Mouse (Mus musculus) spleen, postnatal 10 days (tissue): ENCODE data around the gene Ctnna2.

ENCODE experiments used
- DNase-seq, 2 experiments: peaks; one replicate each; pipeline ENCODE4 v3.0.0; 2021 to 2022; ENCODE audit warnings: low spot score in 2 of 2

The Ctnna2 gene

DNA sequence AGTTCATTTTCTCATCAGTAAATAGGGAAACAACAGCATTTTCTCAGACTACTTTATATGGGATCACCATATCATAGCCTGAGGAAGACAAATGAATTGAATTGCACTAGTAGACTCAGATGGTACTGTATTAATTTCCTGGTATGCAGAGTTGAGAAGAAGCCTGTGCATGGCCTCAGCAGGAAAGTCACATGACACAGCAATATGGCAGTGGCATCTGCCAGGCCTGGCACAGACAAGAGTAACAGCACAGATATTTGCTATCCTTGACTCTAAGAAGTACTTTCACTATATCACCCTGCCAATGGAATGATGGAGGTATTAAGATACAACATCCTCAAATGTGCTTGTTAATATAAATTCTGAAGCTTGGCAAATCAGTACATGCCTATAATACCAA is 553.8 kb downstream of the Ctnna2 start:
- no peak for DNase-seq

DNA sequence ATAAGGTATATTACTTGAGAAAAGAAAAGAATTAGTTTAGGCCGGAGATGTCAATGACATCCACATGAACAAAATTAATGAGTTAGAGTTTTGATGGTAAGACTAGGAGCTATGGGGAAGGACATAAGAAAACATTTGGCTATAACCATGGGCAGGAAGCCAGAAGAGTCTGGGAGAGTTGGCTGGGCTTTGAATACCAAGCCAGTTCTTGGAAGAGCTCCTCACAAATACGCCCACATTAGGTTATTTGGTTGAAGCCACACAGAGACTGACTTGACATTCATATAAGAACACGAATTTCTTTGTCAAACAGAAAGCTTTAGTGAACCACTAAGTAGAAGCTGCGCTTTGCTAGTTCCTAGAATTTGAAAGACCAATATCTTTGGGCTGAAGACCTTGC is 554.7 kb downstream of the Ctnna2 start:
- no peak for DNase-seq

GRCm38 (mm10) chr6:77421564-77422139 is 557.8 kb downstream of the Ctnna2 start:
- DNase-seq = no peak

- DNase-seq = no peak
These were observed 562.5 kb downstream of the Ctnna2 start for GRCm38 (mm10) chr6:77416999-77417398.

DNA sequence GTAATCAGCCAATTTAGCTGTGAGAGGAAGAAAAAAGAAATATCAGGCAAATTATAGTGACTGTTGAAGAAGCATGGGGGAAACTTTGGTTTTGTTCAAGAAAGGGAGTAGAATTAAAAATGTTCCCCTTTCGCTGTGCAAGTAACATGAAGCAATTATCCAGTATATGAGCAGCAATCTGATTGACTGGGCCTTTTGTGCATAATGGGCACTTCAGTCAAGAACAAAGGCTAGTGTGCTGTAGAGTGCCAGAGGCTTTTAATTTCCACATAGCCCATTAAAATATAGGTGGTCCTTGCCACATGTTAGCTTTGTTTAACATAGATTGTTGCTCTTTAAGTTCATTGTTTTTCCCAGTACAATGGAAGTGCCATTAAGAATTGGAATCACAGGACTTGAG is 566.0 kb downstream of the Ctnna2 start:
- DNase-seq = no peak

DNA sequence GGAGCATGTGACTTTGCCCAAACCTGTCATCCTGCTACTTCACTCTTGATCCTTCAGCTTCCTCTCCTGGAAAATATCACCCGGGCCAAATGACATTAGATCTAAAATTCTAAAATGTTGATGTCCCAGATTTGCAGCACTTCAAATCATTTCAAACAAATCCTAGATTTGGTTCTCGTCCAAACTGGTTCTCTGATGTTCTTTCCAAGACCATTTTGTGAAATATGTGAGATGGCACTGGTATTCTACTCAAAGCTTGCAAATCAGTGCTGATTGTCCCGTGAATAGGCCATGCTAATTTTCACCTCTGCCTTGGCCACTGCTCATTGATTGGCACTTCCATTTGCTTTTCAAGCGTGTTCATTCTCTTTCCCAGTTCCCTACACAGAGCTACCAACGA is 571.0 kb downstream of the Ctnna2 start:
- DNase-seq = no peak

DNA sequence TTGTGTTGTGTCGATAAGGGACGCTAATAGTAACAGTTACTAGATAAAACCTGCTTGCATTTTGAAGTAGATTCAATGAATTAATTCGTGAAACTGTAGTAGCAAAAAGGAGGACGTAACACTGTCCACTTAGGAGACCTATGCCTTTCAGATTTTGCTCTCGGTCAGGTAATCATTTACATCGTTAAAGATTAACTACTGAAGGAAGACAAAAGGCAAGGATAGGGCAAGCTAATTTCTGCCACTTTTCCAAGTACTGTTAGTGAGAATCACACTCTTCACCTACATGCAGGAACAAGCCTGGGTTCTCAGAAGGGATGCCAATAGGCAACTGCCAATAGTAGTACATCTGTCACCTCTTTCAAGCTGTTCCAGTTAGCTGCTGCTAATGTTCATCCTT is 578.7 kb downstream of the Ctnna2 start:
- no peak for DNase-seq

DNA sequence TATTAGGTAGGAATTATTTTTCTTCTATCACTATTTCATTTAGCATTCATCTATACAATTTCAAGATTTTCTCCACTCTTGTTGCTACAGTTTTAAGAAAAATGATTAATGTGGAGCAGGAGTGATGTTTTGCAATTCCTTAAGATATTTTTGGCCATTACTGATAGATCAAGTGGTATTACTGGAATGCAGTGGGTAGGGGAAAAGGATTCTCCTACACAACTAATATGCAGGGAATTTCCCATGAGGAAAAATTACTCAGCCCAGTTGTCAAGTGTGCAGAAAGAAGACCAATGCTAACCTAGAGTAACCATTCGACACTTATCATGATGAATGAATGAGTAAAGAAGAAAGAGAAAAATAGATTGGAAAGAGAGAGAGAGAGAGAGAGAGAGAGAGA is 587.8 kb downstream of the Ctnna2 start:
- DNase-seq = no peak

DNA sequence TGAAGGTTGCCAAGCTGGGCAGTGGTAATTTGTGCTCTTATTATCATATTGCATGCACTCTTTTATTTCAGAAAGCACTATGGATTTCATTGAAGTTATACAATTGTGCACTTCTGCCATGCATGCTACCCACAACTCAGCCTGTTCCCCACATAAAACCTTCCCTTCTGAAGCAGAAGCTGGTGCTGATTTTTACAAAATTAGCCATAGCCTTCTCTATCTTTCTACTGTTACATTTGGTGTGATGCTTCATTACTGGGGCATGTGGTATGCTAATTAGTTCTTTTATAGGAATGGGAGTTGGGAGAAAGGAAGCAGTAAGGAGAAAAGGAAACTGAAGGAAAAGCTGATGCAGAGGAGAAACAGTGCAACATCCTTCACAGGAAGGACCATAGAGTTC is 598.2 kb downstream of the Ctnna2 start:
- no peak for DNase-seq

- DNase-seq = no peak
These were observed 606.4 kb downstream of the Ctnna2 start for GRCm38 (mm10) chr6:77373132-77373531.

- DNase-seq = no peak
These were observed 608.4 kb downstream of the Ctnna2 start for GRCm38 (mm10) chr6:77371147-77371546.

- DNase-seq = no peak
These were observed 621.0 kb downstream of the Ctnna2 start for GRCm38 (mm10) chr6:77358471-77358837.

GRCm38 (mm10) chr6:77357748-77358470 is 621.6 kb downstream of the Ctnna2 start:
- DNase-seq = no peak

DNA sequence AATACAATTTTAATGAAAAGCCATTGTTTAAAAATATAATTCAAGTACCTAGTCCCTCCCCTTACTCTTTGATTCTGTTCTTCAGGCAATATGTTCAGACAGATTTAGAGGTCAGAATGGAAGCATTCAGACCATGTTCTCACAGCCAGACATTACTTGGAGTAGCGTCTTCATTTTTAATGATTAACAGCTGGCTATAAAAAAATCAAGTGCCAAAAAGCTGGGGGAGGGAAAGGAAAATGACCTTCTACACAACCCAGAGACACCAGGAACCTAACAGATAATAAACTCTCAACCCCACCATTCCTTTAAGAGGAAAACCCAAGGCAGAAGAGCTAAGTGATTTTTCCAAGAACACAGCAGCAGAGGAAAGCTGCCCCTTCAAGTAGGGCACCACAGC is 624.7 kb downstream of the Ctnna2 start:
- no peak for DNase-seq

GRCm38 (mm10) chr6:77343781-77344180 is 635.7 kb downstream of the Ctnna2 start:
- no peak for DNase-seq

DNA sequence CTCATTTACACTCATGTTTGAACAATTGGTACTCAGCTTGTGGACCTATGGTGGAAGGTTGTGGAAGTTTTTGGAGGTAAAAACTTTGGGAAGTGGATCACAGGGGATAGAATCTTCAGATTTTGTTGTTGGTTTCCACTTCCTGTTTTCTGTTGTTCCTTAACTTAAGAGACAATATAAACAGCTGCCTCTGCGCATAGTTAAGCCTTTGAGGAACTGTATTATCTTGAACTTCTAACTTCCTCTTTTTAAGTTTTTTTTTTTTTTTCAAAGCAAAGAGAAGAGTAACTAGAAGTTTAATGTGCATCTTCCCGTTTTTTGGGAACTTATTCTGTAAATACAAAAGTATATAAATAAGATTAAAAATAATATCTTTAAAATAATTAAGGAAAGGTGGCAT is 644.0 kb downstream of the Ctnna2 start:
- no peak for DNase-seq

- no peak for DNase-seq
These were observed 654.8 kb downstream of the Ctnna2 start for GRCm38 (mm10) chr6:77324748-77325147.

GRCm38 (mm10) chr6:77324327-77324726 is 655.2 kb downstream of the Ctnna2 start:
- DNase-seq = no peak

GRCm38 (mm10) chr6:77306796-77307195 is 672.7 kb downstream of the Ctnna2 start:
- no peak for DNase-seq

GRCm38 (mm10) chr6:77301305-77301704 is 678.2 kb downstream of the Ctnna2 start:
- no peak for DNase-seq

GRCm38 (mm10) chr6:77291415-77291814 is 688.1 kb downstream of the Ctnna2 start:
- no peak for DNase-seq

DNA sequence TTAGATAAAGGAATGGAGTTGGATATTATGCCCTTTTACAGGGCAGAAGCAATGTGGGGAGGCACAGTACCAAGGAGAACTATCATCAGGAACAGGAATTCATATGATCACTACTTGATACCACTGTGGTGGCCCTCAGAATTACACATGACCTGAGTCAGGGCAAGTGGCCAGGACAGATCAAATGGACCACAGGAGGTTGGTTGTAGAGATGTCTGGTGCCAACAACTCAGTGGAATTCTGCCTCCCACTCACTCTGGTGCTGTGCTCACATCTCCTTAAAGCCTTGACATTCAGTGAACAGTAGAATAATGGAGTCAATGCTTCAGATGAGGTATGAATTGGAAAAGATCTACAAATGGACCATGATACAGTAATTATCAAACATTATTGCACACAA is 691.1 kb downstream of the Ctnna2 start:
- no peak for DNase-seq

GRCm38 (mm10) chr6:77286317-77286716 is 693.2 kb downstream of the Ctnna2 start:
- DNase-seq = no peak

DNA sequence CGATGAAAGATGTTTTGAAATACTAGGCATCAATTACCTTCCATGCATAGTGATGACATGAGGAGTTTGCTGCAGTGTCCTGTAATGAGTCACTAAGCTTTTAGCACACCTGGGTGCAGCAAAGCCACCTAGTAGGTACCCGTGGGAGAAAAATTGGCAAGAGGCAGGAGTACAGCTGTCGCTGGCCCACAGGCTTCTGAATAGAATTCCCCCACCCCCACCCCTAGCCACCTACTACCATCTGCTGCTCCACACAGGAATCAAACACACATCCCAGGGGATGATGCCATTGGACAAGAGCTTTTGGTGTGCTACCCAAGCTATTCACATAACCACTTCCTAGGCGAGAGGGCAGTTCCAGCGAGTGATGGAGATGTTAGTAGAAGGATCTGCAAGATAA is 700.7 kb downstream of the Ctnna2 start:
- DNase-seq = no peak
